Mouse (Mus musculus): Measurements from ENCODE around the gene Gm5862. TPM values are rescaled to one million over a fixed set of nuclear protein-coding genes. Genes with fewer than 3 reads are reported as not detected.
A peak's percentile ranks its signal among the peaks of the same experiment; 100 is the strongest.
"Not testable (repeated sequence)": the region's sequence is repeated elsewhere in the genome, so short reads cannot be mapped to it uniquely, and the experiment has no call there.

The Gm5862 gene
- not detected in 2 replicates for polyA plus RNA-seq (2014; fragmentation: Nextera tagmentation; extraction: Ambion mirVana)

GRCm38 (mm10) chr5:26022816-26023215 lies at the start of gene Gm5862:
Gm5862 (minus strand) TSS chr5:26022916.
- no CpG with 5 or more reads among the region's 3 CpGs for WGBS
- H3K9me3 ChIP-seq (replicated peaks; ENCODE audit: control insufficient read depth, low read length); H3K9ac ChIP-seq (replicated peaks; ENCODE audit: low read length); DNase-seq (ENCODE audit: low spot score); H3K4me2 ChIP-seq (ENCODE audit: low read depth, low read length); H3K27ac ChIP-seq (replicated peaks; ENCODE audit: low read depth, low read length); H3K36me3 ChIP-seq (replicated peaks; ENCODE audit: control insufficient read depth, insufficient read depth, low read depth, low read length); H3K27me3 ChIP-seq (ENCODE audit: control insufficient read depth, insufficient read depth, low read length); H3K4me1 ChIP-seq (ENCODE audit: control insufficient read depth, insufficient read depth, low read length); H3K4me3 ChIP-seq (ENCODE audit: low read depth, low read length); ATAC-seq (replicated peaks; ENCODE audit: insufficient number of reproducible peaks, low FRiP score, low TSS enrichment, low read depth): not testable (repeated sequence)

DNA sequence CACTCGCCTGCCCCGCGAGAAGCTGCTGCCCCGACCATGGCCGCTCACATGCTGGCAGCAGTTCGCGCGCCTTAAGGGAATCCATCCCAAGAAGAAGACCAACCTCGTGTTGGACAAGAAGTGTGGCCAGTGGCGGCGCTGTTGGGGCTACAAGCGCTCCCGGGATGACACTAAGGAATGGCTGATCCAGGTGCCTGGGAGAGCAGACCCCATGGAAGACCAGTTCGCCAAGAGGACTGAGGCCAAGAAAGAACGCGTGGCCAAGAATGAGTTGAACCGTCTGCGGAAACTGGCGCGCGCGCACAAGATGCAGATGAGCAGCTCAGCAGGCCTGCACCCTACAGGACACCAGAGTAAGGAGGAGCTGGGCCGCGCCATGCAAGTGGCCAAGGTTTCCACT lies 48.0 kb upstream of the Gm5862 start:
- Histone ChIP-seq H3K27me3 (ENCODE audit: control insufficient read depth, insufficient read depth, low read length) (no peaks in the 10 kb centered on the region), H3K4me2 (ENCODE audit: low read depth, low read length) (no peak overlapping the region), H3K4me1 (ENCODE audit: control insufficient read depth, insufficient read depth, low read length) (no peaks in the 10 kb centered on the region), H3K27ac (replicated peaks; ENCODE audit: low read depth, low read length) (no peak overlapping the region), H3K9me3 (replicated peaks; ENCODE audit: control insufficient read depth, low read length) (no peaks in the 10 kb centered on the region), H3K36me3 (replicated peaks; ENCODE audit: control insufficient read depth, insufficient read depth, low read depth, low read length) (no peaks in the 10 kb centered on the region), H3K4me3 (ENCODE audit: low read depth, low read length) (no peak overlapping the region), H3K9ac (replicated peaks; ENCODE audit: low read length) (no peak overlapping the region)
- DNase-seq (ENCODE audit: low spot score), result no peak
- 88% methylated on average over 24 of the region's 24 CpGs for WGBS
- no peak for ATAC-seq (replicated peaks; ENCODE audit: insufficient number of reproducible peaks, low FRiP score, low TSS enrichment, low read depth)

DNA sequence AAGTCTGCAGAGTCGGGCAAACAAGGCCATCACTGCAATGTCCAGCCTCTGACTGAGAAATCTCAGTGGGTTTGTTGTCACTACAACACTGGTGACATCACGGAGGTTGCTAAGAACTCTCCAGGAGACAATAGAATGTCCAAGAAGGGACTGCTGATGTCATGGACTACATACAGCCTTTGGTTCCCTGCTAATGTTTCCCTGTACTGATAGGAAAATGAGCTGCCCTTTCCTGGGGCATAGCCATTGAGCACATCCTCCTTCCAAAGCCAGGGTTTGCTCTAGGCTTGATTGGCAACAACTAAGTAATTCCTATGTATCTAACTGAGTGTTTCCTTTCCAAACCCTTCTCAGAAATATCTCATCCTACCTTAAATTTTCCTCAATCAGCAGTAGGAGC lies 35.8 kb upstream of the Gm5862 start, which contains the start of gene Gm7347:
TSS of gene Gm7347 (minus strand) at position 101 of the 400 bp plus-strand sequence.
- WGBS, result no CpG with 5 or more reads among the region's 2 CpGs
- ATAC-seq (replicated peaks; ENCODE audit: insufficient number of reproducible peaks, low FRiP score, low TSS enrichment, low read depth), result not testable (repeated sequence)

GRCm38 (mm10) chr5:26039458-26039857 lies 16.7 kb upstream of the Gm5862 start, which contains the start of gene Speer4a:
Speer4a (minus strand) TSS chr5:26039558.
- H3K9ac ChIP-seq (replicated peaks; ENCODE audit: low read length); H3K4me2 ChIP-seq (ENCODE audit: low read depth, low read length); H3K4me3 ChIP-seq (ENCODE audit: low read depth, low read length); H3K4me1 ChIP-seq (ENCODE audit: control insufficient read depth, insufficient read depth, low read length); H3K36me3 ChIP-seq (replicated peaks; ENCODE audit: control insufficient read depth, insufficient read depth, low read depth, low read length); DNase-seq (ENCODE audit: low spot score); H3K27ac ChIP-seq (replicated peaks; ENCODE audit: low read depth, low read length); H3K9me3 ChIP-seq (replicated peaks; ENCODE audit: control insufficient read depth, low read length); H3K27me3 ChIP-seq (ENCODE audit: control insufficient read depth, insufficient read depth, low read length); ATAC-seq (replicated peaks; ENCODE audit: insufficient number of reproducible peaks, low FRiP score, low TSS enrichment, low read depth): not testable (repeated sequence)
- WGBS, result 76% methylated on average over 2 of the region's 2 CpGs

More for the DNA sequence above, 35.8 kb upstream of the Gm5862 start, which contains the start of gene Gm7347:
- H3K36me3 ChIP-seq (replicated peaks; ENCODE audit: control insufficient read depth, insufficient read depth, low read depth, low read length); H3K9ac ChIP-seq (replicated peaks; ENCODE audit: low read length); H3K4me2 ChIP-seq (ENCODE audit: low read depth, low read length); H3K9me3 ChIP-seq (replicated peaks; ENCODE audit: control insufficient read depth, low read length); H3K4me1 ChIP-seq (ENCODE audit: control insufficient read depth, insufficient read depth, low read length); H3K27ac ChIP-seq (replicated peaks; ENCODE audit: low read depth, low read length); H3K4me3 ChIP-seq (ENCODE audit: low read depth, low read length); DNase-seq (ENCODE audit: low spot score); H3K27me3 ChIP-seq (ENCODE audit: control insufficient read depth, insufficient read depth, low read length): not testable (repeated sequence)

DNA sequence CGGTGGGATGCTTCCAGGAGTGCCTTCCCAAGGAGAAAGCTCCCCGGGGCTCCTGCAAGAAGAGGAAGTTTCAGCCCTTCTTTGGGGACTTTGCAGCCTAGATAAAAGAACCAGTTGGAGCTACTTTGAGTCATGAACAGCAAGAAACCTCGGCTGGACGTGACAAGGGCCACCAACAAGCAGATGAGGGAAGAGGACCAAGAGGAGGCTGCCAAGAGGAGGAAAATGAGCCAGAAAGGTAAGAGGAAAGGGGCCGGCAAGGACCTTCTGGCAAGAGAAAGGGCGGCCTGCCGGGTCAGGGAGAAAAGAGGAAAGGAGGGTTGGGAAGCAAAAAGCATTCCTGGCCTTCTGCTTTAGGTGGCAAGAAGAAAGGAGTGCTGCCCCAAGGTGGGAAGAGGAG lies 15.0 kb downstream of the Gm5862 start:
- H3K27me3 ChIP-seq (ENCODE audit: control insufficient read depth, insufficient read depth, low read length); H3K9me3 ChIP-seq (replicated peaks; ENCODE audit: control insufficient read depth, low read length); H3K9ac ChIP-seq (replicated peaks; ENCODE audit: low read length); H3K4me2 ChIP-seq (ENCODE audit: low read depth, low read length); ATAC-seq (replicated peaks; ENCODE audit: insufficient number of reproducible peaks, low FRiP score, low TSS enrichment, low read depth); H3K27ac ChIP-seq (replicated peaks; ENCODE audit: low read depth, low read length); H3K4me1 ChIP-seq (ENCODE audit: control insufficient read depth, insufficient read depth, low read length); H3K4me3 ChIP-seq (ENCODE audit: low read depth, low read length); H3K36me3 ChIP-seq (replicated peaks; ENCODE audit: control insufficient read depth, insufficient read depth, low read depth, low read length); DNase-seq (ENCODE audit: low spot score): not testable (repeated sequence)
- 62% methylated on average over 6 of the region's 7 CpGs for WGBS

- peak; percentile 43 for DNase-seq (ENCODE audit: low spot score)
- H3K27me3 ChIP-seq (ENCODE audit: control insufficient read depth, insufficient read depth, low read length); H3K36me3 ChIP-seq (replicated peaks; ENCODE audit: control insufficient read depth, insufficient read depth, low read depth, low read length); H3K9me3 ChIP-seq (replicated peaks; ENCODE audit: control insufficient read depth, low read length); H3K4me1 ChIP-seq (ENCODE audit: control insufficient read depth, insufficient read depth, low read length); H3K27ac ChIP-seq (replicated peaks; ENCODE audit: low read depth, low read length): not testable (repeated sequence)
- Histone ChIP-seq H3K4me3 (ENCODE audit: low read depth, low read length) (peak overlapping the region; percentile 30), H3K4me2 (ENCODE audit: low read depth, low read length) (peak overlapping the region; percentile 69), H3K9ac (replicated peaks; ENCODE audit: low read length) (peak overlapping the region; percentile 19; the same call in 1 of the 2 replicates)
- WGBS, result 23% methylated on average over 43 of the region's 45 CpGs
- peak; percentile 86 for ATAC-seq (replicated peaks; ENCODE audit: insufficient number of reproducible peaks, low FRiP score, low TSS enrichment, low read depth)
Measured at GRCm38 (mm10) chr5:26006937-26007695, 15.6 kb downstream of the Gm5862 start.

DNA sequence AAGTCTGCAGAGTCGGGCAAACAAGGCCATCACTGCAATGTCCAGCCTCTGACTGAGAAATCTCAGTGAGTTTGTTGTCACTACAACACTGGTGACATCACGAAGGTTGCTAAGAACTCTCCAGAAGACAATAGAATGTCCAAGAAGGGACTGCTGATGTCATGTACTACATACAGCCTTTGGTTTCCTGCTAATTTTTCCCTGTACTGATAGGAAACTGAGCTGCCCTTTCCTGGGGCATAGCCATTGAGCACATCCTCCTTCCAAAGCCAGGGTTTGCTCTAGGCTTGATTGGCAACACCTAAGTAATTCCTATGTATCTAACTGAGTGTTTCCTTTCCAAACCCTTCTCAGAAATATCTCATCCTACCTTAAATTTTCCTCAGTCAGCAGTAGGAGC lies 18.0 kb downstream of the Gm5862 start, which contains the start of gene Gm1979:
TSS of gene Gm1979 (minus strand) at position 101 of the 400 bp plus-strand sequence.
- H3K36me3 ChIP-seq (replicated peaks; ENCODE audit: control insufficient read depth, insufficient read depth, low read depth, low read length); H3K4me3 ChIP-seq (ENCODE audit: low read depth, low read length); DNase-seq (ENCODE audit: low spot score); H3K9ac ChIP-seq (replicated peaks; ENCODE audit: low read length); ATAC-seq (replicated peaks; ENCODE audit: insufficient number of reproducible peaks, low FRiP score, low TSS enrichment, low read depth); H3K27ac ChIP-seq (replicated peaks; ENCODE audit: low read depth, low read length); H3K4me1 ChIP-seq (ENCODE audit: control insufficient read depth, insufficient read depth, low read length); H3K27me3 ChIP-seq (ENCODE audit: control insufficient read depth, insufficient read depth, low read length); H3K9me3 ChIP-seq (replicated peaks; ENCODE audit: control insufficient read depth, low read length); H3K4me2 ChIP-seq (ENCODE audit: low read depth, low read length): not testable (repeated sequence)
- WGBS, result 67% methylated on average over 1 of the region's 2 CpGs

GRCm38 (mm10) chr5:25988550-25988949 lies 34.2 kb downstream of the Gm5862 start, which contains the start of gene Gm21698:
Gm21698 (minus strand) TSS chr5:25988650.
- no CpG with 5 or more reads among the region's 3 CpGs for WGBS
- not testable (repeated sequence) for H3K27ac ChIP-seq (replicated peaks; ENCODE audit: low read depth, low read length)

More at GRCm38 (mm10) chr5:25988550-25988949, 34.2 kb downstream of the Gm5862 start, which contains the start of gene Gm21698:
- not testable (repeated sequence) for DNase-seq (ENCODE audit: low spot score); H3K4me1 ChIP-seq (ENCODE audit: control insufficient read depth, insufficient read depth, low read length); H3K36me3 ChIP-seq (replicated peaks; ENCODE audit: control insufficient read depth, insufficient read depth, low read depth, low read length); H3K4me2 ChIP-seq (ENCODE audit: low read depth, low read length); H3K4me3 ChIP-seq (ENCODE audit: low read depth, low read length); ATAC-seq (replicated peaks; ENCODE audit: insufficient number of reproducible peaks, low FRiP score, low TSS enrichment, low read depth); H3K9ac ChIP-seq (replicated peaks; ENCODE audit: low read length); H3K27me3 ChIP-seq (ENCODE audit: control insufficient read depth, insufficient read depth, low read length); H3K9me3 ChIP-seq (replicated peaks; ENCODE audit: control insufficient read depth, low read length)

Data from embryonic facial prominence, embryonic 11.5 days (tissue).